Mouse (Mus musculus) liver, adult 2 months (tissue): ENCODE data around the gene Gm20696.

ENCODE experiments used
- CTCF ChIP-seq: fragments of 200-500 bp; IDR thresholded peaks from 2 replicates; pipeline ENCODE4 v1.5.1; 2011; ENCODE audit warnings: low read depth, low read length, control low read depth
- POLR2A ChIP-seq: fragments of 200-500 bp; IDR thresholded peaks from 2 replicates; pipeline ENCODE4 v1.6.1; 2011; ENCODE audit warnings: low read length, control low read depth; ENCODE audit not compliant: insufficient read depth; ENCODE audit errors: extremely low read depth

- no peak for TF ChIP-seq CTCF
- no peak for TF ChIP-seq POLR2A
These were observed 164.3 kb downstream of the Gm20696 start for GRCm38 (mm10) chr6:99502314-99502713.
